Mouse (Mus musculus) stomach, embryonic 14.5 days (tissue): ENCODE results near the gene Mbl1. TPM values are rescaled to one million over a fixed set of nuclear protein-coding genes. Genes with fewer than 3 reads are reported as not detected.

ENCODE experiments used
- ATAC-seq: fragments of 200-750 bp; cut with Nextera tagmentation; 2 replicates; pipeline ENCODE4 v1.8.0; 2017; ENCODE audit warnings: low read depth, moderate TSS enrichment; ENCODE audit not compliant: insufficient number of reproducible peaks, insufficient read depth, low FRiP score
- H3K27ac ChIP-seq: fragments of 300-500 bp; sonication (generic); 2 replicates; pipeline ENCODE4 v1.5.1; 2014; ENCODE audit warnings: mild to moderate bottlenecking, low read length, moderate library complexity, mixed read lengths
- H3K27me3 ChIP-seq: fragments of 300-500 bp; sonication (generic); 2 replicates; pipeline ENCODE4 v1.6.1; 2014; ENCODE audit warnings: low read length, control low read depth, mixed read lengths; ENCODE audit not compliant: control insufficient read depth, insufficient read depth
- H3K36me3 ChIP-seq: fragments of 300-500 bp; sonication (generic); 2 replicates; pipeline ENCODE4 v1.6.1; 2014; ENCODE audit warnings: mild to moderate bottlenecking, control low read depth, low read length, moderate library complexity, mixed read lengths; ENCODE audit not compliant: control insufficient read depth, insufficient read depth
- H3K4me1 ChIP-seq: fragments of 300-500 bp; sonication (generic); 2 replicates; pipeline ENCODE4 v1.6.1; 2014; ENCODE audit warnings: low read length, control low read depth, mixed read lengths; ENCODE audit not compliant: control insufficient read depth, insufficient read depth
- H3K4me2 ChIP-seq: fragments of 300-500 bp; sonication (generic); replicated peaks from 2 replicates; pipeline ENCODE4 v1.6.1; 2014; ENCODE audit warnings: low read depth, low read length, control low read depth
- H3K4me3 ChIP-seq: fragments of 300-500 bp; sonication (generic); 2 replicates; pipeline ENCODE4 v1.5.1; 2014; ENCODE audit warnings: low read depth, low read length, control low read depth
- H3K9ac ChIP-seq: fragments of 300-500 bp; sonication (generic); replicated peaks from 2 replicates; pipeline ENCODE4 v1.6.1; 2014; ENCODE audit warnings: low read depth, mild to moderate bottlenecking, control low read depth, low read length, moderate library complexity, mixed read lengths
- H3K9me3 ChIP-seq: fragments of 300-500 bp; sonication (generic); 2 replicates; pipeline ENCODE4 v1.6.1; 2016; ENCODE audit warnings: low read depth, low read length, control low read depth; ENCODE audit not compliant: control insufficient read depth
- WGBS: fragments of 180-500 bp; shearing (Covaris S2); extraction: QIAGEN DNeasy Blood & Tissue Kit; methylation state at CpG from one replicate; pipeline ENCODE4 v1.1.7; 2014; 5-methylcytosine and 5-hydroxymethylcytosine counted together
- polyA plus RNA-seq: library from polyadenylated mRNA; unstranded; fragments of >200 nt; fragmentation: Nextera tagmentation; extraction: Ambion mirVana; gene quantifications from 2 replicates; pipeline ENCODE4 v1.2.1, GENCODE M21; 2014

Gene Mbl1
- polyA plus RNA-seq, 1 experiment from 2014 or later: not detected

DNA sequence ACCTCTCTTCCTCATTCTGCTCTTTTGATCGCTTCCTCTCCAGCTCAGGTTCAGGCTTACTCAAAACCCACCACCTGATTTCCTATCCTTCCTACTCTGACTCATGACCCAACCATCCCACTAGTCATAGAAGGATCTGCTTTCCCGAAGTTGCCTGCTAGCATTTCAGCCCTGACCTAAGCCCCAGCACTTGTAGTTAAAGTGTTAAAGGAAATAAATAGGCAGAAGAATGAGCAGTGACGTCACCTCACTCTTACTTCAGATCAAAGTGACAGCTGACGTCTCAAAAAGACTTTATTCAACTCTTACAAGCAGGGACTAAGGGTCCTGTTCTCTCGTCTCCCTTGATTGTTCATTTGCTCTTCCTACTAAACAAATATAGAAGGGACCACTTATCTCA is 16.0 kb downstream of the Mbl1 start:
- no peak overlapping the region for H3K4me3 ChIP-seq
- no peaks in the 10 kb centered on the region for H3K9me3 ChIP-seq
- no peak overlapping the region for H3K4me2 ChIP-seq
- ATAC-seq: no peak
- H3K27me3 ChIP-seq: no peaks in the 10 kb centered on the region
- no peaks in the 10 kb centered on the region for H3K4me1 ChIP-seq
- no peaks in the 10 kb centered on the region for H3K36me3 ChIP-seq
- no peak overlapping the region for H3K27ac ChIP-seq
- H3K9ac ChIP-seq: no peak overlapping the region
- WGBS: 50% methylated on average over 5 of the region's 5 CpGs

DNA sequence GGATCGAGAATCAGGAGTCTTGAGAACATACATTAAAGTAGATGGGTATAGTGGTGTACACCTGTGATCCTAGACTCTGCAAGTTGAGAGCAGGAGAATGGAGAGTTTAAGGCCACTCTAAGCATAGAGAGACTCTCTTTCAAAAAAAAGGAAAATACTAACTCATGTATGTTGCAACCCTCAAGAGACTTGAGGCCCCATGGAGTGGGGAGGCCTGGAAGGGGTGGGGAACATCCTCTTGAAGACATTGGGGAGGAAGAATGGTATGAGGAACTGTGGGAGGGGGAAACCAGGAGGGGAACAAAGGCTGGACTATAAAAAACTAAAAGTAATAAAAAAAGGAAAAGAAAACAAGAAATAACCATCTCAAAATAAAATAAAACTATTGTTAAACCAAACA is 17.3 kb downstream of the Mbl1 start:
- Histone ChIP-seq H3K27ac (no peak overlapping the region), H3K9me3 (no peaks in the 10 kb centered on the region), H3K36me3 (no peaks in the 10 kb centered on the region), H3K4me2 (no peak overlapping the region), H3K4me1 (no peaks in the 10 kb centered on the region), H3K27me3 (no peaks in the 10 kb centered on the region), H3K4me3 (no peak overlapping the region), H3K9ac (no peak overlapping the region)
- 79% methylated on average over 1 of the region's 1 CpGs for WGBS
- no peak for ATAC-seq

DNA sequence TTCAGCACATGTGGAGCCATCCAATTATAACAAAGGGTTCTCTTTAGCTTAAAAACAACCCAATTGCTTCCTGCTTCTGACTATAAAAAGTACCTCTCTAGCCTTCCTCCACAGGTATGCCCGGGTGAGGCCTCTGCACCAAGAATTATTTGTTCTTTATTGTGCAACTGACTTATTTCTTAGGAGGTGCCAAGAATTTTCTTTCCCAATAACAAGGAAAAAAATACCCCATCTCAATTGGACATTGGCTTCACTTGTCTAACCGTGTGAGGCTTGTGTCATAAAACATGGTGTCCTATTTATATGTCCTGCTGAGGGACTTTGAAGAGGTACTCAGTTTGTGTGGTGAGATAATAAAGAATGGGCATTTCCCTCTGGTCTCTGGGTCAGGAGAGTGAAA is 19.3 kb downstream of the Mbl1 start:
- WGBS: 75% methylated on average over 2 of the region's 2 CpGs
- no peaks in the 10 kb centered on the region for H3K27me3 ChIP-seq
- no peaks in the 10 kb centered on the region for H3K4me1 ChIP-seq
- no peak overlapping the region for H3K4me3 ChIP-seq
- no peak overlapping the region for H3K9ac ChIP-seq
- no peaks in the 10 kb centered on the region for H3K36me3 ChIP-seq
- H3K27ac ChIP-seq: no peak overlapping the region
- H3K9me3 ChIP-seq: no peaks in the 10 kb centered on the region
- no peak for ATAC-seq
- H3K4me2 ChIP-seq: no peak overlapping the region

DNA sequence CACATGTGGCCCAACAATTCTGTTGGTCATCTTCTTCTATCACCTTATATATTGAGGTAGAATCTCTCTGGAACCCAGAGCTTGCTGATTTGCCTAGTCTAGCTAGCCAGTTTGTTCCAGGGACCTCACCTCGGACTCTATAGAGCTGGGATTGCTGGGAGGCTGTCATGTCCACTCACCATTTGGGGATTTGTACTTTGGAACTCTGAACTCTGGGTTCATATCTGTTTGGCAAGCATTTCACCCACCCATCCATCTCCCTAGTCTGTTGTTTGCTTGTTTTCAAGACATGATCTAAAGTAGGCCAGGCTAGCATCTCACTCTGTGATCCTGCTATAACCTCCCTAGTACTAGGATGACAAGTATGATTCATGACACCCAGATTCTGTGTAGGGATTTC is 23.5 kb downstream of the Mbl1 start:
- no peaks in the 10 kb centered on the region for H3K4me1 ChIP-seq
- no peak overlapping the region for H3K9ac ChIP-seq
- H3K27ac ChIP-seq: no peak overlapping the region
- H3K4me3 ChIP-seq: no peak overlapping the region
- H3K27me3 ChIP-seq: no peaks in the 10 kb centered on the region
- H3K36me3 ChIP-seq: no peaks in the 10 kb centered on the region
- ATAC-seq: no peak
- WGBS: 53% methylated on average over 1 of the region's 1 CpGs
- H3K9me3 ChIP-seq: no peaks in the 10 kb centered on the region
- no peak overlapping the region for H3K4me2 ChIP-seq

DNA sequence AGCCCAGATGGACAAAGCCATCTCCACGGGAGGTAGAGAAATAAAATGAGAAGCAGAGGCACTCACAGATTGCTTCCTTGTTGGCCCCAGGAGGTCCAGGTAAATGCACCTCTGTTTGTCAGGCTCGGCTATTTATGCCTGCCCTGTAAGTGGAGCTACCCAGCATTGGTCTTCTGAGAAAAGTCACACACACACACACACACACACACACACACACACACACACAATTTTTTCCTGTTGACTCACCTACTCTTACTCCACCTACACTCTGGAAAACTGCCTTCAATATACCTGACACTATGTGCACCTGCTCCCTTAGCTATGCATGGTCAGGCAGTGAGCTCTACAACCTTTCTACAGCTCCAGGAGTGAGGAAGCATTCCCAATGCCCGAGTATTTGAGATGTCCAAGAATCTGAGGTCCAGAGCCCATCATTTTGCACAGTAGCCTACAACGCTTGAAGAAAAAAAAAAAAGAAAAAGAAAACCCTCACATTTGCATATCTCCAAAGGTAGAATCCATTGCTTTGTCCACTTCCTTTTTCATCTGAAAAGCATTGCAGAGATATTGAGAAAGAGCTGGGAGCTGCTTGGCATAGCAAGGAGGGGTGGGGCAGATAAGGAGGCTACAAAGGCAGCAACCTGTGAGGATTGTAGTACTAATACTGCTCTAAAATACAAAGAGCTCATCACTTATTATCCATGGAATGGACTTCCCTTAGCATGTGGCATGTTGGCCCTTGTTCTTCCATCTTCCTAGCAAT is 34.0 kb downstream of the Mbl1 start, which contains the start of gene Sftpd:
Sftpd (minus strand) TSS at position 91 of the 763 bp plus-strand sequence.
- Histone ChIP-seq H3K9ac (no peak within 1 kb of the TSS), H3K4me1 (no peaks in the 10 kb centered on the region), H3K9me3 (no peaks in the 10 kb centered on the region), H3K27me3 (no peaks in the 10 kb centered on the region), H3K4me3 (no peak within 1 kb of the TSS), H3K36me3 (no peaks in the 10 kb centered on the region), H3K27ac (no peak within 1 kb of the TSS), H3K4me2 (no peak within 1 kb of the TSS)
- WGBS: 71% methylated on average over 4 of the region's 4 CpGs
- no peak for ATAC-seq

DNA sequence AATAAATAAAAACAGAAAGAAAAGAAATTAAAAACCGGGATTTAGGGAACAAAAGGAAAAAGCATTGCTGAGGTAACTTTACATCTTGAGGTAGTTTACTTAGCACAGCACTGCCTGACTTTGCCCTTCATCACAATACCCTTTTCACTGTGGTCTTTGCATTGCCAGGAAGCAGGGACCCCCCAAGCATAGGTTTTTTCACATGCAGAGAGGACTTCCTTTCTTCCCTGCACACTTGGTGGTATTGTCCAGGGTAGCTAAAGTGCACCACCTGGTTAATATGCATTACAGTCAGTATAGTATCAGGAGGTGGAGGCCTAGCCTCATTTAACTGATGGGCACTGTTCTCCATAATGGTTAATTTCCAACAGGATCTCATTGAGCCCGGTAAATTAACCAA is 38.2 kb downstream of the Mbl1 start:
- WGBS: 87% methylated on average over 2 of the region's 2 CpGs
- H3K4me3 ChIP-seq: no peak overlapping the region
- H3K9me3 ChIP-seq: peaks cover 7% of the 10 kb centered on the region; the same call in 1 of the 2 replicates
- no peak overlapping the region for H3K4me2 ChIP-seq
- no peaks in the 10 kb centered on the region for H3K27me3 ChIP-seq
- H3K9ac ChIP-seq: no peak overlapping the region
- H3K4me1 ChIP-seq: no peaks in the 10 kb centered on the region
- no peak overlapping the region for H3K27ac ChIP-seq
- ATAC-seq: no peak
- H3K36me3 ChIP-seq: no peaks in the 10 kb centered on the region

DNA sequence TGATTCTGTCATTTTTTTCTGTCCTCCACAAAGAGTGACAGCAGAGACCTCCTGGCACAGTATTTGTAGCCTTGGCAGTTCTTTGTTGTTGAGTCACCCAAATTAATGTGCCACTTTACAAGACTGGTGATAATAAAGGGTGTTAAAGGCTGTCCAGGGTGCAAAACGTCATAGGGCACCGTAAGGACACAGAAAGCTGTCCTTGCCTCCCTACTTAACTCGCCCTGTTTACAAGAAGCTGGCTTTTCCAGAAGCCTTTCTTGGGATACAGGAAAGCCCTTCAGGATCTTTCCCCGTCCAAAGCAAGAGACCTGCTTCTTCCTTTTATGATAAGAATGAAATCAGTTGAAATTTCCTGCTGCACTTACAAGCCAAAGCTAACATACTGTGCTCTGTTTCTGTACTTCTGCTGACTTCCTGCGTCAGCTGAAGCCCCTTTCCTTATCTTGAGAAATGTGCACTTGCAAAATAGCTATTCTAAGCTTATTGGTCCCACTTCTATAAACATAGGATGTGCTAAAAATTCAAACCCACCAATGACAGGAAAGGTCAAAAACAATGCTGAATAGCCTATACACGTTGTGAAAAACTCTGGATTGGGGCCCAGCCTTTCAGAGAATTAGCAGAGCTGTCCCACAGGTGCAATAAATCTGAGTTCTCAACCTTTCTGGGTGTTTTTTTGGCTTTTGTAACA is 46.9 kb downstream of the Mbl1 start:
- Histone ChIP-seq H3K9me3 (no peaks in the 10 kb centered on the region; the same call in 1 of the 2 replicates), H3K9ac (no peak overlapping the region), H3K4me1 (no peaks in the 10 kb centered on the region), H3K36me3 (no peaks in the 10 kb centered on the region), H3K27me3 (no peaks in the 10 kb centered on the region), H3K27ac (peak overlapping the region; percentile 21; the same call in 1 of the 2 replicates), H3K4me3 (no peak overlapping the region), H3K4me2 (no peak overlapping the region)
- WGBS: 45% methylated on average over 6 of the region's 6 CpGs
- ATAC-seq: no peak
